Mouse (Mus musculus) T-helper 17 cell (primary cell): Measurements from ENCODE around the gene Stab2.

Experiments
- in situ Hi-C, 2 experiments: fragments of 300-600 bp; cut with MboI, MseI; formaldehyde crosslinking; loops; 1 replicate in 1 of 2; 2 replicates in 1 of 2; pipeline ENCODE4 v1.15.1; 2025; ENCODE audit warnings: high pct_unique_total_duplicates in 2 of 2

Gene Stab2

GRCm38 (mm10) chr10:86828221-86829135, 179.3 kb downstream of the Stab2 start:
- in situ Hi-C loops = no loop called here

- in situ Hi-C loops = no loop called here
Observed at GRCm38 (mm10) chr10:86826929-86827328, 180.9 kb downstream of the Stab2 start.

- in situ Hi-C loops = no loop called here
Observed at GRCm38 (mm10) chr10:86825871-86826522, 181.8 kb downstream of the Stab2 start.

- in situ Hi-C loops = no loop called here
Observed at GRCm38 (mm10) chr10:86824871-86825270, 183.0 kb downstream of the Stab2 start.

GRCm38 (mm10) chr10:86824093-86824492, 183.7 kb downstream of the Stab2 start:
- in situ Hi-C loops = no loop called here

- in situ Hi-C loops = no loop called here
Observed at GRCm38 (mm10) chr10:86821014-86821413, 186.8 kb downstream of the Stab2 start.

GRCm38 (mm10) chr10:86819649-86820165, 188.1 kb downstream of the Stab2 start:
- in situ Hi-C loops = no loop called here

- in situ Hi-C loops = no loop called here
Observed at GRCm38 (mm10) chr10:86815133-86815532, 192.7 kb downstream of the Stab2 start.

GRCm38 (mm10) chr10:86814292-86815131, 193.3 kb downstream of the Stab2 start:
- in situ Hi-C loops = no loop called here

- in situ Hi-C loops = no loop called here
Observed at GRCm38 (mm10) chr10:86810612-86811011, 197.2 kb downstream of the Stab2 start.

GRCm38 (mm10) chr10:86810000-86810399, 197.8 kb downstream of the Stab2 start:
- in situ Hi-C loops = no loop called here

- in situ Hi-C loops = no loop called here
Observed at GRCm38 (mm10) chr10:86808013-86808758, 199.6 kb downstream of the Stab2 start.

GRCm38 (mm10) chr10:86807362-86807761, 200.5 kb downstream of the Stab2 start:
- in situ Hi-C loops = no loop called here

GRCm38 (mm10) chr10:86796073-86796741, 211.6 kb downstream of the Stab2 start:
- in situ Hi-C loops = no loop called here

GRCm38 (mm10) chr10:86794794-86795535, 212.9 kb downstream of the Stab2 start:
- in situ Hi-C loops = no loop called here

- in situ Hi-C loops = no loop called here
Observed at GRCm38 (mm10) chr10:86794196-86794595, 213.6 kb downstream of the Stab2 start.

GRCm38 (mm10) chr10:86793509-86793951, 214.3 kb downstream of the Stab2 start:
- in situ Hi-C loops = no loop called here

GRCm38 (mm10) chr10:86791507-86792184, 216.2 kb downstream of the Stab2 start:
- in situ Hi-C loops = no loop called here
